Mouse (Mus musculus): ENCODE results near the gene Elmo2. TPM values are rescaled to one million over a fixed set of nuclear protein-coding genes. Genes with fewer than 3 reads are reported as not detected.

The Elmo2 gene
- polyA plus RNA-seq, 1 experiment = 36.2 TPM

- DNase-seq (ENCODE audit: low spot score) = no peak
Measured at GRCm38 (mm10) chr2:165257151-165257834, 69.0 kb downstream of the Elmo2 start.

- no peak for DNase-seq (ENCODE audit: low spot score)
Measured at GRCm38 (mm10) chr2:165256213-165256612, 70.1 kb downstream of the Elmo2 start.

DNA sequence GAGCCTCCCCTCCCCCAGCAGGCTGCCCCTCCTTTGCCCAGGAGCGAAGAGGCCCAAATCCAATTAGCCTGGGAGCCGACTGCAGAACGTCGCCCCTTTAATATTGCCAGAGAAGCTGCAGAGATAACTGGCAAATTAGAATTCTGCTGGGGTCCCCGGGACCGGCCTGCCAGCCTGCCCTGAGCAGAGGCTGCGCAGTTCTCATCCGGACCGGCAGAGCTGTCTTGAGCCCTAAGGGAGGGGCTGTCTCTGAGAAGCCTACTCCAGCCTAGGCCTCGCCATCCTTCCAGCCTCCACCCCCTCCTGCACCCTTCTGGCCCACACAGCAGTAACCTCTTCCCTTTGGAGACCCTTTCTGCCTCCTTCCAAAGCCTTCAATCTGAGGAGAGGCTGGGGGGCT is 72.4 kb downstream of the Elmo2 start:
- no peak for DNase-seq (ENCODE audit: low spot score)

DNA sequence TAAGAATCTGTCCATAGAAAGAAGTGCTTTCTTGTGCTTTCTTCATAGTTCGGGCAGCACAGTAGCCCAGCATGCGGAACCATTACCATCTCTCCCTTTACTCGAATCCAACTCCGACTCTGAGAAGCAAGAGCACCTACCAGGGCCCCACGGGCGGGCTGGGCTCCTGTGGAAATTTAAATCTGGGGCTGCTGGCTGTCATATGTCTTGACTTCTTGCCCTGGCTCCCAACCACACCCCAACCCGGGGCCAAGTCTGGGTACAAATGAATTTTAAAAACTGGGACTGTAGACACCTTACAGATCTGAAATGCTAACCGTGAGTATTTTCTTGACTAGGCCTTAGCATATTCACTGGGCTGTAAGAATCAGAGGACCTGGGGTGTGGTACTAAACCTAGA is 73.0 kb downstream of the Elmo2 start:
- DNase-seq (ENCODE audit: low spot score) = no peak

GRCm38 (mm10) chr2:165252801-165253200 is 73.5 kb downstream of the Elmo2 start:
- no peak for DNase-seq (ENCODE audit: low spot score)

DNA sequence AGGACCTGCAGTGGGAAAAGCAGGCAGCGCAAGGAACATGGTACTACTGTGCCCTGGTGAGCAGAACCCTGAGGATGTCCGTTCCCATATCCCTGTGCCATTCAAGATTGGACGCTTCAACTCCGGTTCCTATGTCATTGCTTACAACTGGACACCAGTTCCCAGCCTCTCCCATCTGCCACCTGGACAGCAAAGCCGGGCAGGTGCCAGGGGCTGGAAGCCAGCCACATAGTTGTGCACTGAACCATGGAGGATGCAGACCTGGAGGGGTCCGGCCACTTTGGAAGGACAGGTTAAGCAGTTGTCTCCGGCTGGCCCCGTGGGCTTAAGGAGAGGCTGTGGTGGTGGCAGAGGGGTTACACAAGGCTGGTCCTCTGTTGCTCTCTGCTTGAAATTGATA is 73.9 kb downstream of the Elmo2 start:
- DNase-seq (ENCODE audit: low spot score) = no peak

DNA sequence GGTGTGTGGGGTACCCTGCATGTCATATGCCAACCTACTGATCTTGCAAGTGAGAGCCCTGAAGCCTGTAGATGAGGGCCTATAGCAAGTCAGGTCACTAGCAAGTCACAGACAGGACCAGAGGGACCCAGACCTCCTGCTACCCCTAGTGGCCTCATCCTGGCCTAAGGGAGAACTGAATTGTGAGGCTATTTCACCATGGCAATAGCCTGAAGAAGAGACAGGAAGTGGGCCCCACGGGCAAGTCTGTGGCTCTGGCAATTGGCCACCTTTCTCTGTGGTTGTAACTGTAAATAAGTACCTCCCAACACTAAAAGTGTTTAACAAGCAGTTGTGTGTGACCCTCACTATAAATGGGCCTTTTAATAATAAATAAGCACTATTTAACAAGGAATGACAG is 75.4 kb downstream of the Elmo2 start:
- DNase-seq (ENCODE audit: low spot score) = no peak

GRCm38 (mm10) chr2:165248967-165249366 is 77.3 kb downstream of the Elmo2 start:
- no peak for DNase-seq (ENCODE audit: low spot score)

GRCm38 (mm10) chr2:165246349-165246748 is 79.9 kb downstream of the Elmo2 start:
- no peak for DNase-seq (ENCODE audit: low spot score)

DNA sequence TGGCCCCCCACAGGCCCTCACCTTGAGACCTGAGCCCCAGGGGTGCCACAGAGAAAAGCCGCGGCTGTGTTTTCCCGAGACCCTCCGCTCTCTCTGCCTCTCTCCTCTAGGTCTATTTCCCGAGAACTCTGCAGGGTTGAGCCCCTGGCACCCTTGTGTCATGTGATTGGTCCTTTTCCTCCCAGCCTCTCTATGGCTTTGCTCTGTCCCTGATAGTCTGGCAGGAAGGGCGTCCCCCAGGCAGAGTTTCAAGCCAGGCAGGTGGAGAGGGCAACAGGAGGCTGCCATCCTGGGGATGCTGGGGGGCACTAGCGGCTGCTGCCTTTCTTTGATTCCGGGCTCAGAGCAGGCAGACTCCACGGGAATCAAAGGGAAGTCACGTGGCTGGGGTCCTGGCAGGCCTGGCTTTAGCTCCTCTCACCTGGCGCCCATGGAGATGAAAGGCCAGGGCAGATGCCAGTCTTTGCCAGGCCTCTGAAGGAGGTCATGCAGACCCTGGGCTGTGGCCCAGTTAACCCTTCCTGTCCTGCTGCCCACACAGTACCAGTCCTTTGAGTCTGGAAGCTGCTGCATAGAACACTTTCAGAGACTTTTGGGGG is 83.1 kb downstream of the Elmo2 start:
- DNase-seq (ENCODE audit: low spot score) = no peak

DNA sequence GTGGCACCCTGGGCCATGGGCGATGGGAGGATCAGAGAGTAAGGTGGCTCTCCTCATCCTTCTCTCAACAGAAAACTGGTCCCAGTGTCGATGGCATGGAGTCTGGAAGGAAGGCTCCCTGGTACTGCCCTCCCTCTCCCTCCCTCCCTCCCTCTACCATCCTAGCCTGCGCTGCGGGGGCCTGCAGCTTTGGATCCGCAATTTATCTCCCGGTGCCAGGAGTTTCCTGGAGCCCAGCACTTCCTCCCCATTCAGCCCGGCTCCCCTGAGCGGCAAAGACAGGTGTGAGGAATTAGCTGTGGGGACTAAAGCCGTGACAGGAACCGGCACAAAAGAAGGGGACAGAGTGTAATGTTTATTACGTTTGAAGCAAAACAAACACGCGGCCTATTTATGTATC is 83.7 kb downstream of the Elmo2 start:
- no peak for DNase-seq (ENCODE audit: low spot score)

GRCm38 (mm10) chr2:165241786-165242185 is 84.5 kb downstream of the Elmo2 start:
- DNase-seq (ENCODE audit: low spot score) = no peak

DNA sequence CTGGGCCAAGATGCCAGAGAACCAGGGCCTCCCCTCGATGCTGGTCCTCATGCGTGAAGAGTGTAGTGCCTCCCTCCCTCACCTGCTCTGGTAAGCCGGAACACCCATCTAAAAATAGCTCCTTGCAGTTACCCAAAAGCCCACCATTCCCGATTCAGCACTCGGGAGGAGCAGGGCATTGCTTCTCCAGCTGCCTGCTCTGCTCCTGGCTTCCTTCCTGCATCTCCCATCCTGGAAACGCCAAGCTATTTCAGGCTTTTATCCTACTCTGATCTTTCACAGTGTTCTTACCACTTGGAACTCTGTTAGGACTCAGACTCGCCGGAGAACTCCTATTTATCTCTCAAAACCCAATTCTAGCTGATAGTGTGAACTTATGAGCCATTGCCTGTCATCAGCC is 85.9 kb downstream of the Elmo2 start:
- no peak for DNase-seq (ENCODE audit: low spot score)

GRCm38 (mm10) chr2:165239533-165240144 is 86.6 kb downstream of the Elmo2 start:
- DNase-seq (ENCODE audit: low spot score) = no peak

DNA sequence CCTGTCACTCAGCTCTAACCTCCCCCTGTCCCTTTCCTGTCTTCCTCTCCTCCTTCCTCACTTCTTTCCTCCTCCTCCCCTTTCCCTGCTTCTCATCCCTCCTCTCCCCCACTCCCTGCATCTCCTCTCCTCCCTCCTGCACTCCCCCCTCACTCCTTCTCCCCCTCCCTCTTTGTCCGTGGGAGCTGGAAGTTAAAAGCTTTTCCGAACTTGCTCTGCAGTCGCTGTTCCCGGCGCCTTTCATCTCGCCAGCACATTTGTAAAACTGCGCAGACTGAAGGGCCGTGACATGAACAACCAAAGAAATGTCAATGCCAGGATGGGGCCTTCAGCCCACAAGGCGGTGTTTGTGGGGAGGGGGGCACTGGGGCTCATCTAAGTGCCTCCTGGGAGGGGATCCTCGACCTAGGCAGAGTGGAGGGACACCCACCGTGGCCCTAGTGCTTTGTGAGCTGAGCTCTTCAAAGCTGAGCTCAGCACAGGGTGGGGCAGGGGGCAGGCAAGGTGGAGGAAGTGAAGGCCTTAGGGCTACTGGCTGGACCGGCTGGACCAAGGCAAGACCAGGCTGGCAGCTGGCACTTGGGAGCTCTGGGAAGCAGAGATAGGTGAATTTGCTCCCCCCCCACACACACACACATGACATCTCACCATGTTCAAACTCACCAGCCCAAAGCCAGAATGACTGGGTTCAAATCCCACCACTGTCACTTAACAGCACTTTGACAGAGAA is 87.7 kb downstream of the Elmo2 start:
- DNase-seq (ENCODE audit: low spot score) = no peak

Other genes starting within 250 kb of the Elmo2 start
- gene 1700025C18Rik, start 235.7 kb downstream of the Elmo2 start, polyA plus RNA-seq (2012; rRNA removed) = not detected in 2 replicates
- 0.98 and 1.1 TPM in 2 replicates for gene Cdh22, start 91.6 kb downstream of the Elmo2 start, polyA plus RNA-seq (2012; rRNA removed)
- gene Slc35c2, start 38.6 kb downstream of the Elmo2 start, polyA plus RNA-seq (2012; rRNA removed) = 36.0 and 36.1 TPM in 2 replicates
- gene Zfp663, start 42.2 kb upstream of the Elmo2 start, polyA plus RNA-seq (2012; rRNA removed) = 0.01 TPM in 1 of 2 replicates, not detected in the other
- gene Zfp334, start 61.8 kb upstream of the Elmo2 start, polyA plus RNA-seq (2012; rRNA removed) = 2.7 and 3.4 TPM in 2 replicates
- 0.01 and 0.03 TPM in 2 replicates for gene Ocstamp, start 73.9 kb upstream of the Elmo2 start, polyA plus RNA-seq (2012; rRNA removed)
- gene Slc13a3, start 146.8 kb upstream of the Elmo2 start, polyA plus RNA-seq (2012; rRNA removed) = 0.47 and 0.62 TPM in 2 replicates
- gene Trp53rka, start 166.8 kb upstream of the Elmo2 start, polyA plus RNA-seq (2012; rRNA removed) = 17.6 and 19.6 TPM in 2 replicates
- 7.1 and 7.3 TPM in 2 replicates for gene Slc2a10, start 177.3 kb upstream of the Elmo2 start, polyA plus RNA-seq (2012; rRNA removed)